Mouse (Mus musculus) regulatory T cell (primary cell): ENCODE results near the gene Sh3gl2.

Experiments
- in situ Hi-C: fragments of 300-600 bp; cut with MboI, MseI; formaldehyde crosslinking; loops from one replicate; pipeline ENCODE4 v1.15.1; 2025; ENCODE audit warnings: high pct_unique_total_duplicates

Sh3gl2 gene

GRCm38 (mm10) chr4:85205071-85205635, at the start of gene Sh3gl2:
Gene Sh3gl2 (plus strand): TSS chr4:85205126.
- in situ Hi-C loops = no loop called here

- in situ Hi-C loops = loop anchor here (10.0 kb wide), 1 partner anchor 1024 kb away; no protein-coding TSS in a partner anchor
Observed at GRCm38 (mm10) chr4:85161156-85161555, 43.8 kb upstream of the Sh3gl2 start.

- in situ Hi-C loops = loop anchor here (10.0 kb wide), 1 partner anchor 1022 kb away; no protein-coding TSS in a partner anchor
Observed at GRCm38 (mm10) chr4:85162468-85163312, 42.2 kb upstream of the Sh3gl2 start.

- in situ Hi-C loops = loop anchor here (10.0 kb wide), 1 partner anchor 1022 kb away; no protein-coding TSS in a partner anchor
Observed at GRCm38 (mm10) chr4:85163313-85163615, 41.7 kb upstream of the Sh3gl2 start.

- in situ Hi-C loops = loop anchor here (10.0 kb wide), 1 partner anchor 1017 kb away; no protein-coding TSS in a partner anchor
Observed at GRCm38 (mm10) chr4:85168001-85168400, 36.9 kb upstream of the Sh3gl2 start.

DNA sequence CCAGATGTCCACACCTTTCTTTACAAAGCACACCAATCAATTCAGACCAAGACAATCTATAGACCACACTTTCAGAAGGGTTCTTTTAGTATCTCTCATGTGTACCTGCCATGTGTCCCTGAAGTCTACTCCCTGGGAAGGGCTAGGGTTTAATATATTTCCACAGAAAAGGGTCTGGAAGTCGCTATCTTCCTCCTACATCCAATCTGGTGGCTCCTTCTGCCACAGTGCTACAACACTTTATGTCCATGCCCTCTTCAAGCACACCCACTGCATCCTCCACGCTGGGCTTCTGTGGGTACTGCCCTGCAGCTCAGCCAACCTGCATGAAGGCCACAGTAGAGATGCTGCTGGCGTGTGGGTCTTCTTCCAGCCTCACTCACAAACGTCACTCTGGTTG, 29.5 kb upstream of the Sh3gl2 start:
- in situ Hi-C loops = no loop called here

DNA sequence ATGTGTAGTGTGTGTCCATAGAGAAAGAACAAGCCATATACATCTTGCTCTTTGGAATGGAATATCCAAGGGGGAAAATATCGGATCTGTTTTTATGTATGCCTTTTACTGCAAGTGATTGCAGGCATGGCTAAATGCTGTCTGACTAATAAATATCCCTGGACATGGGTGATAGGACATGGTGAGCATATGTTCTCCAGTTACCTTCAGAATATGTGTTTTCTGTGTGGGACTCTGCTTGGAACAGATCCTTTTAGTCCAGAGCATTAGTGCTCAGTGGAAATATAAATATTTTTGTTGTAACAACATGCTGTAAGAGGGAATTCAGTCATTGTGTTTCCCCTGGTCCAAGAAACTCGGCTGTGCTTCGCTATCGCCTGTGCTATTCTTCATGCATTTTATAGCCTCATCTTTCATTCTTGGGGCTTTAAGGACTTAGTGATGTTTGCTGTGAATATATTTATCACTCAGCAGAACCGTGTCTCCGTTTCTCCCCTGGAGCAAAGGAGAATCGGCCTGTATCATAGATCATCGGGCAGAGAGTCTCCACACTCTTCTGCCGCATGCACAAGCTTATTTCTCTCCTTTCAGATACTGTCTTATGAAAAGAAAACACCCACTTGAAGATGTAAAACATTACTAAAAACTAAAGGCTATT, 26.4 kb upstream of the Sh3gl2 start:
- in situ Hi-C loops = no loop called here

GRCm38 (mm10) chr4:85186011-85186410, 18.9 kb upstream of the Sh3gl2 start:
- in situ Hi-C loops = no loop called here

- in situ Hi-C loops = no loop called here
Observed at GRCm38 (mm10) chr4:85196201-85196600, 8.7 kb upstream of the Sh3gl2 start.

GRCm38 (mm10) chr4:85198431-85198830, 6.5 kb upstream of the Sh3gl2 start:
- in situ Hi-C loops = no loop called here

GRCm38 (mm10) chr4:85202582-85202981, 2.3 kb upstream of the Sh3gl2 start:
- in situ Hi-C loops = no loop called here

GRCm38 (mm10) chr4:85205636-85206211, 798 bp downstream of the Sh3gl2 start:
- in situ Hi-C loops = no loop called here

GRCm38 (mm10) chr4:85206675-85207400, 1.9 kb downstream of the Sh3gl2 start:
- in situ Hi-C loops = no loop called here

- in situ Hi-C loops = no loop called here
Observed at GRCm38 (mm10) chr4:85207515-85207914, 2.6 kb downstream of the Sh3gl2 start.

DNA sequence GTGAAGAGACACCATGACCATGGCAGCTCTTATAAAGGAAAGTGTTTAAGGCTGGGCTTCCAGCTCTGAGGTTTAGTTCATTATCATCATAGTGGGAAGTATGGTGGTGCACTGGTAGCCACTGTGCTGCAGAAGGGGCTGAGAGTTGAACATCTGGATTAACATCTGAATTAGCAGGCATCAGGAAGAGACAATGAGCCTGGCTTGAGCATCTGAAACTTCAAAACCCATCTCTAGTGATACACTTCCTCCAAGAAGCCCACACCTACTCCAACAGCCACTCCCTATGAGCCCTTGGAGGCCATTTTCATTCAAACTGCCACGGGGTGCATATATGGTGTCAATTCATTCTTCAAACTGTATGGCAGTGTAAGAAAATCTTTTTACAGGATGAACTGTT, 3.6 kb downstream of the Sh3gl2 start:
- in situ Hi-C loops = no loop called here

DNA sequence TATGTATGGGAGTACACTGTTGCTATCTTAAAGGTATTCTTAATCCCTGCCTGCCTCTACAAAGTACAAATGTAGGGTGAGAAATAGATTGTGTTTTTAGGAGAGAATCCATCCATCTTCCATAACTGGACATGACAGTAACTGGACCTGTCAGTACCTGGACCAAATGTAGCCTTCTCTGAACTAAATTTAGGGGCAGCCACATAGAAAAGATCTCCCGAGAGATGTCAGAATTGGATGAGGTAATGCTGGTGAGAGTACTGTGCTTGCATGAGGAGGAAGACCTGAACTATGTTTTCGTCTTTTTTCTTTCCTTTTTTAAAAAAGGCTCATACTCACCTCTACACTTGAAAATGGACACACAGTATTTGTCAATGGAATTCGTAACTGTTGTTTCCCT, 6.0 kb downstream of the Sh3gl2 start:
- in situ Hi-C loops = no loop called here

- in situ Hi-C loops = no loop called here
Observed at GRCm38 (mm10) chr4:85217003-85217402, 12.1 kb downstream of the Sh3gl2 start.

GRCm38 (mm10) chr4:85222716-85223115, 17.8 kb downstream of the Sh3gl2 start:
- in situ Hi-C loops = no loop called here

GRCm38 (mm10) chr4:85226731-85227130, 21.8 kb downstream of the Sh3gl2 start:
- in situ Hi-C loops = no loop called here

DNA sequence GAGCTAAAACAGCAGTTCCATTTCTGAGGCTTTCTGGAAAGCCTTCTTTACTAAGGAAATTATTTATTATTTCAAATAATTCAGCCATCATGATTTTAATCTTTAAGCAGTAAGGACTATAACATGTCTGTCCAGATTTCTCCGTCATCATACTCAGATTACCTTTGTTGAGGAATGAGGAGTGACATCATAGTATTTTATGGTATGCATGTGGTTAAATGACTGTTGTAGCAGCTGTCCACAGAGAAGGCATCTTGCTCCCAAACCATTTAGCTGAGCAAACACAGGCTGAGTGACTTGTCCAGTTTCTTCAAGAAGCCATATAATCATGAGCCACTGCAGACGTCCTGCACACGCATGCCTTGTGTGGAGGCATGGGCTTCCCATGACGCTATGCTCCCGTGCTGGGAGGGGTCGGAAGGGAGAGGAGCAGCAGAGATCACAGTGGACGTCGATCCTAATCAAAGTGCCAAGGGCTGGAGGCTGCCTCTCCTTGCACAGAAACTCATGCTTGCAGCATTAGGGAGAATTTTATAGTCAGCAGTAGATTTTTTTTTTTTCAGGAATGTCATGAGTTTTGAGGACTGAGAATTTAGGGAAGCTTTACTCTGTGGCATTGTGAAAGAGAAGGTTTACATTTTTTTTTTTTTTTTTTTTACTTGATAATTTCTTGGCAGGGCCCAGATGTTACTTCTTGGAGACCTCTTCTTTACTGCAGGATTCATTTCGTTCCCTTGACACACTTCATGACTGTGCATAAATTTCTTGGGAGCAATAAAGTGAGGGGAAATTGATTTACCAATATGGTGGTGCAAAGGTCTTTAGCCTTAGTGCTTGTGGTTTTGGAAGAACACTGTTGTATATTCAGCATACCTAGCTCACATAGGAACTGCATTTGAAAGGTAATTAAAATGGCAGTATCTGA, 23.0 kb downstream of the Sh3gl2 start:
- in situ Hi-C loops = no loop called here

- in situ Hi-C loops = no loop called here
Observed at GRCm38 (mm10) chr4:85228589-85228948, 23.6 kb downstream of the Sh3gl2 start.
